Mouse (Mus musculus): ENCODE measurements around the gene Ckb. TPM values are rescaled to one million over a fixed set of nuclear protein-coding genes. Genes with fewer than 3 reads are reported as not detected.
"Not testable (repeated sequence)": the region's sequence is repeated elsewhere in the genome, so short reads cannot be mapped to it uniquely, and the experiment has no call there.

The Ckb gene
- total RNA-seq, 4 experiments from 2014 or later, result 1,127 to 1,400 (median 1,206) TPM

DNA sequence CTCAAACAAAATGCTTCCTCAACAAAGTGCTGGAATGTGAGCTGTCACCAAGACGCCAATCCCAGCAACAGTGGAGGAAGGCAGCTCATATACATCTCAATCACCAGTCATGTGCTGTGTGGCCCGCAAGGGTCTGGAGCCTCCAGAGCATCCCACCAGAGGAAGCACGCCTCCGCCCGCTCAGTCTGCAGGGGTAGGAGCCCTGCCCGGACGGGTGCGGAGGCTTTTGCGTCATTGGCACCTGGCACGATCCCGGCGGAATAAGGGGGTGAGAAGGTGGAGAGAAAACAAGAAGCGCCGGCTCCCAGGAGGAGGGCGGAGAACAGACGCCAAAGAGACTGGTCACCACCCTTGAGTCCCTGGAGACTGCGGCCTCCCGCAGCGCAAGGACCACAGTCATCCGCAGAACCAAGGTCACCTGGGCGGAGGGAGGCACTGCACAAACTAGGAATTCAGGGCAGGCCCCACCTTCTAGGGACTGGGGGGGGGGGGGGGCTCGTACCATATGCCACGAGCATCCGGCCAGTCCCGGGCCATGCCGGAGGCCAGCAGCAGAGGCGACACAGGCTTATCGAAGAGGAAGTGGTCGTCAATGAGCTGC lies 1.7 kb downstream of the Ckb start:
- DNase-seq (ENCODE audit: low spot score in 2 of 2), result peak in 1 of 2 experiments; percentile 49

DNA sequence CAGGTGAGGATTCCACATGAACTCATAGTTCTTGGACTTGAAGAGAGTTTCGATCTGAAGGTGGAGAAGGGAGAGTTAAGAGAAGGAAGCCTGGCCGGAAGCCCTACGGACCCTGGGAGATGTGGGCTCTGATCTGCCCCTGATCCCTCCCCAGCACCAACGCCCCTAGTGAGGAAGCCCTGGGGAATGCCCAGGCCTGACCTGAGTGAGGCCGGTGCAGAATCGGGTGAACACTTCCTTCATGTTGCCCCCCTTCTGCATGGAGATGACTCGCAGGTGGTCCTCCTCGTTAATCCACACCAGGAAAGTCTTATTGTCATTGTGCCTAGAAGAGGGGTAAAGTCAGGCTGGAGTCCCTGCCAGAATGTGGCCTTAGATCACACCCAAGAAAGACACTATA lies 2.2 kb downstream of the Ckb start:
- no peak for DNase-seq (ENCODE audit: low spot score in 2 of 2)

DNA sequence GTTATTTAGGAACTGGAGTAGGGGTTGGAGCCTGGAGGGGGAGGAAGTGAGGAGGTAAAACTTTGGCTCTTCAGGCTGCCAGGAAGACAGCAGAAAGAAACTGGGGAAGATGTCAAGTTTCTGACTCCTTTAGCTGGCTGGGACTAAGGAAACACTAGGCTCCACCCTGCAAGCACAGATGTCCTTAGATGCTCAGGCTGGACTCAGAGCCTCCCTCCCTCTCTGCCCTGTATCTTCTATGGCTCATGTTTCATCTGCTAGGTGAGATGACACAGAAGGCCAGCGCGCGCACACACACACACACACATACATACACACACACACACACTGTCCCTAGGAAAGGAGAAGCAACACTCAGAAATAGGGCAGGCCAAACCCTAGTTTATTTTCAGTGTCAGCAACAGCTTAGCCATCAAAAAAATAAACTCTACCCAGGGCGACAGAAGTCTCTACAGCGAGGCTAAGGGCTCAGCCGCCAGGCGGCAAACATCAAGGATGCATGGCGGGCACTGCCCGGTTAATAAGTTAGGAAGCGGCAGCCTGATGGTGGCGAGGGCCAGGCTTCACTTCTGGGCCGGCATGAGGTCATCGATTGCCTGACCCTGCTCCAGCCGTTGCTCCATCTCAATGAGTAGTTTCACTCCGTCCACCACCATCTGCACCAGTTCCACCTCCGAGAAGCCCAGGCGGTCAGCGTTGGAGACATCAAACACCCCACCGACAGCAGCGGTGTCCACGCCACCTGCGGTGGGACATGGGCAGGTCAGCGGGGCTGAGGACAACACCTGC lies 2.9 kb downstream of the Ckb start:
- DNase-seq (ENCODE audit: low spot score in 2 of 2), result no peak

- peak; percentile 92 to 97 for DNase-seq (ENCODE audit: low spot score in 2 of 2)
These were observed 3.7 kb downstream of the Ckb start for GRCm38 (mm10) chr12:111668457-111668912.

DNA sequence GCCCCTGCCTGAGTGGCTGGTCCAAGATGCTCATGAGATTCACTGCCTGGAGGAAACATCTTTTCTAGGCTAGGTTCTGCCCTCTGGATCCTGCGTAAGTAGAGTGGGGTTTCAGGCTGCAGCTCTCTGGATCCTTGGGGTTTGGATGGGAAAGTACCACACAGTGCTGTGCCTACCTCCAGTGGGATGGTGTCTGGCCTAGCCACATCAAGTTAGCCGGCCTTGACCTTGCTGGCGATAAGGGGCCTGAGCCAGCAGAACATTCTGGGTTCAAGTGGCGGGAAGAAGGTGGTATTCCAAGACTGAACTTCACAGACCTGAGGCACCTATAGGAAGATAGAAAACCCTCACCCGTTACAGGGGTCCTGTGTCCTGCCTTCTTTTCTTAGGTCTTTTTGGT lies 4.7 kb downstream of the Ckb start:
- DNase-seq (ENCODE audit: low spot score in 2 of 2), result no peak

GRCm38 (mm10) chr12:111666380-111666779 lies 5.8 kb downstream of the Ckb start:
- DNase-seq (ENCODE audit: low spot score in 2 of 2), result peak in 1 of 2 experiments; percentile 65

- no peak for DNase-seq (ENCODE audit: low spot score in 2 of 2)
These were observed 6.9 kb downstream of the Ckb start for GRCm38 (mm10) chr12:111665041-111665880.

- DNase-seq (ENCODE audit: low spot score in 2 of 2), result no peak
These were observed 7.9 kb downstream of the Ckb start for GRCm38 (mm10) chr12:111664144-111664634.

GRCm38 (mm10) chr12:111663228-111664143 lies 8.7 kb downstream of the Ckb start:
- DNase-seq (ENCODE audit: low spot score in 2 of 2), result no peak

DNA sequence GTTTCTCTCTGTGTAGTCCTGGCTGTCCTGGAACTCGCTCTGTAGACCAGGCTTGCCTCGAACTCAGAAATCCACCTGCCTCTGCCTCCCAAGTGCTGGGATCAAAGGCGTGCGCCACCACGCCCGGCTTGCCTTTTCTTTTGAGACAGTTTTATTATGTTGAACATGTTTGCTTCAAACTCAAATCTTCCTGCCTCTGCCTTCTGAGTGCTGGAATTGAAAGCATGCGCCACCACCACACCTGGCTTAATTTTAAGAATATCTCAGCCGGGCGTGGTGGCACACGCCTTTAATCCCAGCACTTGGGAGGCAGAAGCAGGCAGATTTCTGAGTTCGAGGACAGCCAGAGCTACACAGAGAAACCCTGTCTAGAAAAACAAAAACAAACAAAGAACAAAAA lies 10.6 kb downstream of the Ckb start:
- not testable (repeated sequence) for DNase-seq (ENCODE audit: low spot score in 2 of 2)

- DNase-seq (ENCODE audit: low spot score in 2 of 2), result no peak
These were observed 11.5 kb downstream of the Ckb start for GRCm38 (mm10) chr12:111660628-111661027.

DNA sequence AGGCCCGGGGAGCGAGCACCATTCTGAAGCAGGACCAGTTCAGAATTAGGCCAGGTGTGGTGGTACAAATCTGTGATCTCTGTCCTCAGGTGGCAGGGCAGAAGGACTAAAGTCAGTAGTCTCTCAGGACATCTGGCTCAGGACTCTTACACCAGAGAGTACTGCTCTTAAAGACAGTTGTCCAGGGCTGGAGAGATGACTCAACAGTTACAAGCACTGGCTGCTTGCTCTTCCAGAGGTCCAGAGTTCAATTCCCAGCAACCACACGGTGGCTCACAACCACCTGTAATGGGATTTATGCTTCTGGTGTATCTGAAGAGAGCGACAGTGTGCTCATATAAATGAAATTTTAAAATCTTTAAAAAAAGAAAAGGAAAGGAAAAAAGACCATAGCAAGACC lies 12.8 kb downstream of the Ckb start:
- no peak for DNase-seq (ENCODE audit: low spot score in 2 of 2)

DNA sequence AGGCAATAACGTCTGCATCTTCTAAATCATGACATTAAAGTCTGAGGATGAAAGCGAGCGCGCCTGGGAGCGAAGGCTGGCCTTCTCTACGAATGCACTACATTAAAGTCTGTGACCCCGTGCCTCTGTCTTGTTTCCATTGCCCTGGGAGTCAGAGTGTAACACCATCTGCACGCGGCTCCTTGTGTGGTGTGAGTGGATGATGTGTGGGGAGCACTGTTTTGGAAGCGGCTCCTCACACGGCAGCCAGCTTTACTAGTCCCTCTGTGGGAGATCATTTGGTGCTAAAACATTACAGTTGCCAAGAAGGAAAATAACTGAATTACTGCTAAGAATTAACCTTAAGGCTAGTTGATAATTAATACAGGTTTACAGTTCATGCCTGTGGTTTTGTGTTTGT lies 16.4 kb downstream of the Ckb start:
- no peak for DNase-seq (ENCODE audit: low spot score in 2 of 2)

DNA sequence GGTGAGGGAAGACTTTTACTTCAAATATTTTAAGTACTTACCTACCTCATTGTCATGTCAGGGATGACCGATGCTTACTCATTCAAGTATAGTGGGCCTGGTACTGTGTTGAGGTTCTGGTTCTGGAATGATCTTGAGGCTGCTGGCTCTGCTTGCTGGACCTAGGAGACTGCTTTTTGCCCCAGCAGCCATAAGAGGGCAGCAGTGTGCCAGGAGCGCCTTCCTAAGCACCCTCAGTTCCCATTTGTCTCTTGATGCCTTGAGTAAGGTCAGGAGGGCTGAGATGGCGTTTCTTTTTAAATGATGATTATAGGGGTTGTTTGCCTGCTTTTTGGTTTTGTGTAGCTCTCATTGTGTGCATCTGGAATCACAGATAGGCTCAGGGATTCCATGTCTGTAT lies 18.7 kb downstream of the Ckb start:
- DNase-seq (ENCODE audit: low spot score in 2 of 2), result peak in 1 of 2 experiments; percentile 85

- no peak for DNase-seq (ENCODE audit: low spot score in 2 of 2)
These were observed 19.2 kb downstream of the Ckb start for GRCm38 (mm10) chr12:111652953-111653352.

GRCm38 (mm10) chr12:111648061-111648645 lies 24.0 kb downstream of the Ckb start:
- peak in 1 of 2 experiments; percentile 74 for DNase-seq (ENCODE audit: low spot score in 2 of 2)
